Mouse (Mus musculus) activated CD4-positive, CD25-positive, alpha-beta regulatory T cell (primary cell): ENCODE measurements around the gene Afmid. TPM values are rescaled to one million over a fixed set of nuclear protein-coding genes. Genes with fewer than 3 reads are reported as not detected.

Source experiments
- polyA plus RNA-seq, 2 experiments: library from polyadenylated mRNA; unstranded; fragments of 100-300 nt; shearing (Covaris generic); gene quantifications; one replicate each; pipeline ENCODE4 v1.2.1; 2017

Gene Afmid
- polyA plus RNA-seq, result 10 to 100 TPM; 23.0 to 29.6 TPM

GRCm38 (mm10) chr11:117825333-117826101 lies at the start of gene Afmid, which contains the start of gene Tk1:
TSS of gene Afmid (plus strand) at chr11:117825924.
TSS of gene Tk1 (minus strand) at chr11:117826092.

GRCm38 (mm10) chr11:117781993-117782704 lies 43.6 kb upstream of the Afmid start, which contains the start of the genes Tmc8 and Tmc6:
TSS of gene Tmc8 (plus strand) at chr11:117782076.
TSS of gene Tmc6 (minus strand) at chr11:117782198.

GRCm38 (mm10) chr11:117797511-117798159 lies 28.1 kb upstream of the Afmid start, which contains the start of gene 6030468B19Rik:
TSS of gene 6030468B19Rik (plus strand) at chr11:117797660.

GRCm38 (mm10) chr11:117809407-117810311 lies 16.1 kb upstream of the Afmid start, which contains the start of the genes Gm20708 and Syngr2:
TSS of gene Gm20708 (plus strand) at chr11:117809668.
TSS of gene Syngr2 (plus strand) at chr11:117809668.

GRCm38 (mm10) chr11:117848985-117849671 lies 23.4 kb downstream of the Afmid start, which contains the start of gene Birc5:
TSS of gene Birc5 (plus strand) at chr11:117849251.

GRCm38 (mm10) chr11:117860601-117861000 lies 34.9 kb downstream of the Afmid start, which contains the start of gene Tmem235:
TSS of gene Tmem235 (plus strand) at chr11:117860752.

GRCm38 (mm10) chr11:117872861-117873608 lies 47.3 kb downstream of the Afmid start, which contains the start of gene Tha1:
TSS of gene Tha1 (minus strand) at chr11:117873481.

Other genes with a start within 250 kb of the Afmid start
- gene Tnrc6c, start 171.6 kb upstream of the Afmid start, polyA plus RNA-seq, result 10 to 100 TPM; 16.1 to 17.2 TPM
- 100 to 1,000 TPM in 1 of 2 experiments, 10 to 100 TPM in 1; 97.1 to 135 TPM for gene Tmc8, start 43.8 kb upstream of the Afmid start, polyA plus RNA-seq
- 100 to 1,000 TPM; 128 to 131 TPM for gene Tmc6, start 43.7 kb upstream of the Afmid start, polyA plus RNA-seq
- under 1 TPM in 1 of 2 experiments, not detected in 1; 0.95 TPM for gene 6030468B19Rik, start 28.3 kb upstream of the Afmid start, polyA plus RNA-seq
- gene Gm20708, start 16.3 kb upstream of the Afmid start, polyA plus RNA-seq, result 1 to 10 TPM; 3.5 to 5.7 TPM
- 100 to 1,000 TPM; 131 to 228 TPM for gene Syngr2, start 16.3 kb upstream of the Afmid start, polyA plus RNA-seq
- gene Tk1, start 168 bp downstream of the Afmid start, polyA plus RNA-seq, result 10 to 100 TPM; 38.0 to 54.6 TPM
- 10 to 100 TPM; 53.7 to 55.0 TPM for gene Birc5, start 23.3 kb downstream of the Afmid start, polyA plus RNA-seq
- gene Tmem235, start 34.8 kb downstream of the Afmid start, polyA plus RNA-seq, result not detected
- gene Tha1, start 47.6 kb downstream of the Afmid start, polyA plus RNA-seq, result 10 to 100 TPM; 19.9 to 20.7 TPM
- 100 to 1,000 TPM; 141 to 210 TPM for gene Socs3, start 144.1 kb downstream of the Afmid start, polyA plus RNA-seq
- gene Pgs1, start 160.4 kb downstream of the Afmid start, polyA plus RNA-seq, result 10 to 100 TPM; 53.7 to 54.0 TPM